ENCODE assay signal across 23 mouse cellular contexts in the genomic region with DNA sequence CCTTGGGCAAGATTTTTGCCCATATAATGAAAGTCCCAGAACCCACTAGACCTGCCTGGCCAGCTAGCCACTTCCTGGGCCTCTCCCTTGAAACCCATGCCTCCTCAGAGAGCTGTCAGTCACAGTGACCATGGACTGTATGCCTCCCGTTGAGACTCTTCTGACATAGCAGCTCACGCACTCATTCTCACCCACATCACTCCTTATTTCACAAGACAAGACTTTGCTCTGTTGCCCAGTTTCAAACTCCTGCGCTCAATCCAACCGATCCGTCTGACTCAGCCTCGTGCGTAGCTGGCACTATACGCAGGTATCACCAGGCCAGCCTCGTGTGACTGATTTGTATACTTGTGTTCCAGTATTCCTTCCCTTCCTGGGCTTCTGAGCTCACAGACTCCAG. TPM values are rescaled to one million over a fixed set of nuclear protein-coding genes. Genes with fewer than 3 reads are reported as not detected.
DNase-seq lines count a peak whose midpoint lies in the region; ATAC-seq and TF ChIP-seq lines count a peak whose summit lies in the region.
"Had no signal": no experiment of that assay in that cellular context is flagged by ENCODE, and none has a peak within 500 bp of the region (broad histone marks: within the 10 kb centered on the region; RNA-seq: fewer than 3 reads in every experiment).

No protein-coding gene starts in this region.

- ATAC-seq in intestine, postnatal 0 days: peak; percentile 73
- ATAC-seq in intestine, embryonic 15.5 days: no peak
- no peak for ATAC-seq in hindbrain, embryonic 11.5 days (ENCODE audit: low FRiP score)
- ATAC-seq: forebrain, embryonic 14.5 days; hindbrain, embryonic 16.5 days; inflammation-experienced regulatory T-cells, adult 6 months had no signal

- H3K27ac ChIP-seq in intestine, postnatal 0 days (ENCODE audit: low read depth, low read length): peak overlapping the region; percentile 60
- H3K27ac ChIP-seq in intestine, embryonic 15.5 days: no peak overlapping the region
- H3K27ac ChIP-seq in hindbrain, embryonic 11.5 days (ENCODE audit: low read depth, low read length): no peak overlapping the region
- H3K27ac ChIP-seq: embryonic facial prominence, embryonic 13.5 days; forebrain, embryonic 10.5 days; heart, embryonic 13.5 days; hindbrain, embryonic 12.5 days had no signal

- WGBS in intestine, postnatal 0 days: 59% methylated on average over 9 of the region's 9 CpGs
- WGBS in intestine, embryonic 15.5 days: 87% methylated on average over 9 of the region's 9 CpGs
- WGBS in hindbrain, embryonic 11.5 days: 91% methylated on average over 9 of the region's 9 CpGs

- peak; percentile 73 for DNase-seq in 3134 (ENCODE audit: extremely low read depth, insufficient read length, low spot score)
- peak; percentile 59 for DNase-seq in 3T3-L1 (ENCODE audit: low read depth, low spot score)
- peak; percentile 82 for DNase-seq in fibroblast of lung, adult 2 months (ENCODE audit: low read depth)
- no peak for DNase-seq in hindbrain, embryonic 11.5 days (ENCODE audit: low spot score)
- no peak for DNase-seq in layer of hippocampus, postnatal 10 days (ENCODE audit: low spot score in 2 of 2)
- DNase-seq: adrenal gland, postnatal 10 days; cerebellum, adult 11 months; cerebellum, adult 8-10 months; cerebellum, postnatal 25 days; gastrocnemius, postnatal 25 days; heart, adult 11 months; heart, postnatal 36 days; kidney, adult 18-20 months had no signal

- H3K4me3 ChIP-seq in intestine, postnatal 0 days (ENCODE audit: low read depth, low read length): no peak overlapping the region
- H3K4me3 ChIP-seq in intestine, embryonic 15.5 days (replicated peaks): no peak overlapping the region
- no peak overlapping the region for H3K4me3 ChIP-seq in hindbrain, embryonic 11.5 days (ENCODE audit: low read depth, low read length)
- H3K4me3 ChIP-seq: embryonic facial prominence, embryonic 13.5 days; forebrain, embryonic 10.5 days; heart, embryonic 13.5 days; hindbrain, embryonic 12.5 days had no signal

- H3K4me2 ChIP-seq in intestine, postnatal 0 days (replicated peaks; ENCODE audit: low read depth): no peak overlapping the region
- H3K4me2 ChIP-seq in intestine, embryonic 15.5 days (replicated peaks): no peak overlapping the region
- no peak overlapping the region for H3K4me2 ChIP-seq in hindbrain, embryonic 11.5 days (replicated peaks; ENCODE audit: low read depth, low read length)
- H3K4me2 ChIP-seq: embryonic facial prominence, embryonic 13.5 days; heart, embryonic 13.5 days; hindbrain, embryonic 12.5 days had no signal

- H3K36me3 ChIP-seq in intestine, postnatal 0 days (ENCODE audit: control insufficient read depth, insufficient read depth): no peaks in the 10 kb centered on the region
- no peaks in the 10 kb centered on the region for H3K36me3 ChIP-seq in intestine, embryonic 15.5 days
- no peaks in the 10 kb centered on the region for H3K36me3 ChIP-seq in hindbrain, embryonic 11.5 days (ENCODE audit: control insufficient read depth, insufficient read depth, low read length)
- H3K36me3 ChIP-seq: embryonic facial prominence, embryonic 13.5 days; forebrain, embryonic 10.5 days; heart, embryonic 13.5 days; hindbrain, embryonic 12.5 days had no signal

- no peaks in the 10 kb centered on the region for H3K27me3 ChIP-seq in intestine, postnatal 0 days (replicated peaks; ENCODE audit: control insufficient read depth, insufficient read depth, low read length)
- no peaks in the 10 kb centered on the region for H3K27me3 ChIP-seq in intestine, embryonic 15.5 days (replicated peaks)
- no peaks in the 10 kb centered on the region for H3K27me3 ChIP-seq in hindbrain, embryonic 11.5 days (ENCODE audit: control insufficient read depth, insufficient read depth, low read length)
- H3K27me3 ChIP-seq: CH12.LX; embryonic facial prominence, embryonic 13.5 days; heart, embryonic 13.5 days; hindbrain, embryonic 12.5 days had no signal

- no peak for TF ChIP-seq CTCF in intestine, postnatal 0 days (IDR thresholded peaks at IDR 0.05; ENCODE audit: low read depth)

- no peaks in the 10 kb centered on the region for H3K4me1 ChIP-seq in intestine, postnatal 0 days (replicated peaks; ENCODE audit: control insufficient read depth, insufficient read depth, low read length)
- no peaks in the 10 kb centered on the region for H3K4me1 ChIP-seq in intestine, embryonic 15.5 days (replicated peaks)
- no peaks in the 10 kb centered on the region for H3K4me1 ChIP-seq in hindbrain, embryonic 11.5 days (replicated peaks; ENCODE audit: control insufficient read depth, insufficient read depth, low read length)

- H3K9me3 ChIP-seq in intestine, postnatal 0 days (ENCODE audit: control insufficient read depth): no peaks in the 10 kb centered on the region
- no peaks in the 10 kb centered on the region for H3K9me3 ChIP-seq in intestine, embryonic 15.5 days
- no peaks in the 10 kb centered on the region for H3K9me3 ChIP-seq in hindbrain, embryonic 11.5 days (ENCODE audit: control insufficient read depth, low read length)
- H3K9me3 ChIP-seq: embryonic facial prominence, embryonic 13.5 days; heart, embryonic 13.5 days; hindbrain, embryonic 12.5 days had no signal

- no peak overlapping the region for H3K9ac ChIP-seq in intestine, postnatal 0 days (ENCODE audit: low read depth, low read length)
- H3K9ac ChIP-seq in intestine, embryonic 15.5 days: no peak overlapping the region
- no peak overlapping the region for H3K9ac ChIP-seq in hindbrain, embryonic 11.5 days (ENCODE audit: low read depth, low read length)
- H3K9ac ChIP-seq: embryonic facial prominence, embryonic 13.5 days; heart, embryonic 13.5 days; hindbrain, embryonic 12.5 days had no signal

RNA-seq across cellular contexts. Expression of a gene that starts 22.8 kb away (rescaled TPM):
- 1.6 and 1.8 TPM in 2 replicates for polyA plus RNA-seq in intestine, postnatal 0 days (2015; fragmentation: Nextera tagmentation; extraction: Ambion mirVana)
- polyA plus RNA-seq in intestine, embryonic 15.5 days (2015; fragmentation: Nextera tagmentation; extraction: Ambion mirVana): 0.50 and 0.76 TPM in 2 replicates
- polyA plus RNA-seq in hindbrain, embryonic 11.5 days (2014; fragmentation: Nextera tagmentation; extraction: Ambion mirVana): 0.11 and 0.13 TPM in 2 replicates
- under 1 TPM; 0.73 to 0.80 TPM for total RNA-seq in layer of hippocampus, postnatal 10 days (2021)

RNA-seq across cellular contexts. Expression of a gene that starts 45.7 kb away (rescaled TPM):
- polyA plus RNA-seq in intestine, postnatal 0 days (2015; fragmentation: Nextera tagmentation; extraction: Ambion mirVana): 209 TPM in 2 replicates
- 184 and 190 TPM in 2 replicates for polyA plus RNA-seq in intestine, embryonic 15.5 days (2015; fragmentation: Nextera tagmentation; extraction: Ambion mirVana)
- 179 and 198 TPM in 2 replicates for polyA plus RNA-seq in hindbrain, embryonic 11.5 days (2014; fragmentation: Nextera tagmentation; extraction: Ambion mirVana)
- 10 to 100 TPM; 62.2 to 76.7 TPM for total RNA-seq in layer of hippocampus, postnatal 10 days (2021)

Comparison
In these comparisons a context has a peak if more than half of its experiments do, and no peak if none do; other contexts are left out.
1. DNase-seq: peak in 3134 (single experiment), 3T3-L1 (single experiment) and fibroblast of lung, adult 2 months (single experiment); none in hindbrain, embryonic 11.5 days (single experiment) and layer of hippocampus, postnatal 10 days (0 of 2).